Mouse (Mus musculus): ENCODE results near the gene Ino80e. TPM values are rescaled to one million over a fixed set of nuclear protein-coding genes. Genes with fewer than 3 reads are reported as not detected.

Gene Ino80e
- total RNA-seq, 2 experiments from 2014 or later, result 52.5 to 53.2 TPM

DNA sequence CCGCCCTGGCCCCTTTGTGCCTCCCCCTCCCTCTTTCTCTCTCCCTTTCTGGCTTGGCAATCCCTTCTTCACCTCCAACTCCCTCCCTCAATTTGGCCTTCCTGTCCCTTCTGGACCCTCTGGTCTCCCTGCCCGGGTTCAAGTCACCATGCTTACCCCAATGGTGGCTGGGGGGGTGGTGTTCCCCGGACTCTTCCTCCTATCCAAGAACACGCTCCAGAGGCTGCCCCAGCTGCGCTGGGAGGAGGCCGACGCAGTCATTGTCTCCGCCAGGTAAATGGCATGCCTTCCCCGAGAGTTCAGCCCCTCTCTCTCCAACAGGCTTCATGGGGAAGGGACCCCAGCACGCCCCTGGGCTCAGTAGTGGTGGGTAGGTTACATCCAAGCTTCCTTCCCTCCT is 38.2 kb downstream of the Ino80e start:
- Histone ChIP-seq H3K4me3 (peak overlapping the region; percentile 60), H3K27ac (peak overlapping the region; percentile 96)
- intact Hi-C loops (cut with DNase I), result loop anchor here (2.0 to 10.0 kb wide), 3 partner anchors 131 to 287 kb away; partner anchors contain the start of genes Gm42742, Prrt2 and Sez6l2
- no peak for DNase-seq (ENCODE audit: extremely low spot score in 1 of 2, low spot score in 2 of 2)
- no peak for TF ChIP-seq CTCF (IDR thresholded peaks at IDR 0.05)

DNA sequence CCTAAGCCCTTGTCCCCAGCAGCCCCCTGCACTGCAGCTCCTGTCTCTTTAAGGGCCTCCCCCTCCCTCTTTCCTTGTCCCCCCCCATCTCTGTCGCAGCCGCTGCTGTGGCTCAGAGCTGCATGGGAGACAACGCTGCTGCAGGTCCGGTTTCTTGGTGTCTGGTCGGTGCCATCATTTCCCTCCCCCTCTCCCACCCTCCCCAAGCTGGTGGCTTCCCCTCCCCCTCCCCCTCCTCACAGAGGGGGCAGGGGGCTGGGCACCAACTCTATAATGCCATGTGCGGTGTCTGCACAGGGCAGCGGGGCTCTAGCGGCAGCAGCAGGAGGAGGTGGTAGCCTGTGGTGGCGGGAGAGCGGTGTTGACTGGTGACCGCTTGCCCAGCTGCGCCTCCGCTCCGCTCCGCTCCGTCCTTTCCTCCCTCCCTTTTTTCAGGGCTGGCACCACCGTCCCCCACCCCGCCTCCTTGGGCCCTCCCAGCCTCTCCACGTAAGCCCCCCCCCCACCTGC is 38.9 kb downstream of the Ino80e start:
- intact Hi-C loops (cut with DNase I), result loop anchor here (2.0 to 10.0 kb wide), 3 partner anchors 132 to 288 kb away; partner anchors contain the start of genes Gm42742, Prrt2 and Sez6l2
- TF ChIP-seq CTCF (IDR thresholded peaks at IDR 0.05), result no peak
- H3K4me3 ChIP-seq, result peak overlapping the region; percentile 60
- H3K27ac ChIP-seq, result peak overlapping the region; percentile 96
- DNase-seq (ENCODE audit: extremely low spot score in 1 of 2, low spot score in 2 of 2), result peak in 1 of 2 experiments; percentile 37

DNA sequence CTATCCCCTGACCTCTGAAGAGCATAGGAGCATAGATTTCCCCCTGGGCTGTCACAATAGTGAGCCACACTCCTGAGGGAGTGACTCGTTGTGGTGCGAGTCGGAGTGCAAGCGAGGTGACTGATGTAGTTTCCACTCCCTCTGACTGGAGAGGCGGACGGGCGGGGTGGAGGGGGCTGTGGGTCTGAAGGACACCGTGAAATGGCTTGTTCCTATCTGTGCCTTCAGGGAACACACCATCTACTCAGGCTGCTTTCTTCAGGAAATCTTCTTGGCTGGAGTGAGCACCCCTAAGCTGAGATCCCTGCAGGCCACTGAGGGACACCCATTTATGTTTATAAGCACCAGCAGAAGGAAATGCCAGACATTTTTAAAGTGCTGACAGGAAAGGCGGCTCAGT is 39.4 kb downstream of the Ino80e start:
- peak overlapping the region; percentile 60 for H3K4me3 ChIP-seq
- peak in 1 of 2 experiments; percentile 29 for DNase-seq (ENCODE audit: extremely low spot score in 1 of 2, low spot score in 2 of 2)
- TF ChIP-seq CTCF (IDR thresholded peaks at IDR 0.05), result no peak
- peak overlapping the region; percentile 96 for H3K27ac ChIP-seq
- intact Hi-C loops (cut with DNase I), result loop anchor here (2.0 to 10.0 kb wide), 3 partner anchors 132 to 288 kb away; partner anchors contain the start of genes Gm42742, Prrt2 and Sez6l2

DNA sequence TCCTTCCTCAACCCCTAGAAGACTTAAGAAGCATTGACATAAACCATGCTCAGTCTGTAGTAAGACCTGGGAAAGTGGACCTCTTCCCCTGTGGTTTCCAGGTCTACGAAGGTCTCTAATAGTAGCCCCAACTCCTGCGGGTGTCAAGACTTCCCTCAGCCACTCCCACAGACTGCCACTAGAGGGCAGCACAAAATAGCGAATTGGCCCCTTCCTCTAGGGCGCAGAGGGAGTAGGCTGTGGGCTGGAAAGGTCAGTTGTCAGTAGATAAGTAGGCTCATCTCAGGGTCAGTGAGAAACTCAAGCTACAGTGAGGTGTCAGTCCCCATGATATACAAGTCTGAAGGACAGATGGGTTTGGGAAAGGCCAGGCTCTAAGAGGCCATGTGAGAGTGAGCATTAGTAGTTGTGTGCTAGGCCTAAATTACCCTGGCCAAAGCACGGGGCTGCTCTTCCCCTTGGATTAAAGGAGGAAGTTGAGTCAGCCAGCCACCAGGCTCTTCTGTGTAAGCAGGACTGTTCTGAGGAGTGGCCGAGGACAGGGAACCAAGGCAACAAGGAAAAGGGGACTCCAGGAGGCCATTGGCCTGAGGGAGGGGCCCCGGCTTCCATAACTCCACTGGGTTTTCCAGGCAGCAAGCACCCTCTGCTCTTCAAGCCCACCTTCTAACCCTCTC is 40.2 kb downstream of the Ino80e start:
- peak; percentile 76 to 83 for DNase-seq (ENCODE audit: extremely low spot score in 1 of 2, low spot score in 2 of 2)
- Histone ChIP-seq H3K27ac (peak overlapping the region; percentile 96), H3K4me3 (peak overlapping the region; percentile 60)
- TF ChIP-seq CTCF (IDR thresholded peaks at IDR 0.05), result peak; percentile 98
- intact Hi-C loops (cut with DNase I), result loop anchor here (2.0 to 10.0 kb wide), 3 partner anchors 133 to 289 kb away; partner anchors contain the start of genes Gm42742, Prrt2 and Sez6l2

DNA sequence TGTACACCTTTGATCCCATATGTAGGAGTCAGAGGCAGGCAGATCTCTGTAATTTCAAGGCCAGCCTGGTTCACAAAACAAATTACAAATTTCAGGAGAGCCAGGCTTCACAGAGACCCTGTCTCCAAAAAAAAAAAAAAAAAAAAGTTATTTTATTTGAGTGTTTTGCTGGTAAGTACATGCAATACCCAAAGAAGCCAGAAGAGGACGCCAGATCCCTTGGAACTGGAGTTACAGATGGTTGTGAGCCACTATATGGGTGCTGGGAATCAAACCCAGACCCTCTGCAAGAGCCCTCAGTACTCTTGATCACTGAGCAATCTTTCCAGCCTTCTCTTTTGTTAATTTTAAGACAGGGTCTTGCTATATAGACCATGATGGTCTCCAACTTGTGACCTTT is 43.4 kb downstream of the Ino80e start:
- Histone ChIP-seq H3K4me3 (no peak overlapping the region), H3K27ac (no peak overlapping the region)
- no peak for DNase-seq (ENCODE audit: extremely low spot score in 1 of 2, low spot score in 2 of 2)
- intact Hi-C loops (cut with DNase I), result no loop called here
- peak; percentile 23 for TF ChIP-seq CTCF (IDR thresholded peaks at IDR 0.05)

DNA sequence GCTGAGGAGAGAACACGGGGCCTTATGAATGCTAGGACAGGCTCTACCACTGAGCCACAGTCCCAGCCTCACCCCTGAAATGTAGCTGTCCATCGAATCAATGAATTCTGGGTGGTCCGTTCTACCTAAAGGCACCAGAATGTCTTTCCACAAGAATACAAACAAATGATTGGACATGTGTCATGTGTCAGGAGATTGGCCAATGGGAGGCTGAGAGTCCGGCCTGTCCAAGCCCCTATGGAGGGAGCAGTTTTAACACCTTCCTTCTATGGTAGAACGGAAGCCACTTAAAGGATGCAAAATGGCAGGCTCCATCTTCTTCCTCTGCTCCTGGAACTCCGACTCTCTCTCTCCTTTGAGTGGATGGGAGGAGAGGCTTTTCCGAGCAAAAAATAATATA is 44.6 kb downstream of the Ino80e start:
- intact Hi-C loops (cut with DNase I), result no loop called here
- DNase-seq (ENCODE audit: extremely low spot score in 1 of 2, low spot score in 2 of 2), result no peak
- TF ChIP-seq CTCF (IDR thresholded peaks at IDR 0.05), result no peak
- H3K27ac ChIP-seq, result no peak overlapping the region
- no peak overlapping the region for H3K4me3 ChIP-seq

DNA sequence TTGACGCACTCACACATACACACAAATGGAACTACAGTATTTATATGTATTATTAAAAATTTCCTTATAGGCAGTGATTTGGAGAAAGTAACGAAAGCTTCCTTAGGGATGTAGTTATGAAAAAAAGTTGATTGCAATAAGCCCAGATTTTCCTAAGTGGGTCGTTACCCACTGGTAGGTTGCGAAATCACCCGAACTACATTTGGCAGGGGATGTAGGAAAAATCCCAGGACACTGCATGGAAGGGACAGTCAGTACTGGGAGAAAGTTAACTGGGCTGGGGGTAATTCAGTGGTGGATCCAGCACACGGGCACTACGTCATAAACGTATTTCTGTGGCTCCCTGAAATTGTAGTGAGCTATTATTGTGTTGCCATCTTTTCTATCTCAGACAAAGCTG is 45.7 kb downstream of the Ino80e start:
- intact Hi-C loops (cut with DNase I), result no loop called here
- no peak for DNase-seq (ENCODE audit: extremely low spot score in 1 of 2, low spot score in 2 of 2)
- Histone ChIP-seq H3K4me3 (no peak overlapping the region), H3K27ac (no peak overlapping the region)
- TF ChIP-seq CTCF (IDR thresholded peaks at IDR 0.05), result no peak

DNA sequence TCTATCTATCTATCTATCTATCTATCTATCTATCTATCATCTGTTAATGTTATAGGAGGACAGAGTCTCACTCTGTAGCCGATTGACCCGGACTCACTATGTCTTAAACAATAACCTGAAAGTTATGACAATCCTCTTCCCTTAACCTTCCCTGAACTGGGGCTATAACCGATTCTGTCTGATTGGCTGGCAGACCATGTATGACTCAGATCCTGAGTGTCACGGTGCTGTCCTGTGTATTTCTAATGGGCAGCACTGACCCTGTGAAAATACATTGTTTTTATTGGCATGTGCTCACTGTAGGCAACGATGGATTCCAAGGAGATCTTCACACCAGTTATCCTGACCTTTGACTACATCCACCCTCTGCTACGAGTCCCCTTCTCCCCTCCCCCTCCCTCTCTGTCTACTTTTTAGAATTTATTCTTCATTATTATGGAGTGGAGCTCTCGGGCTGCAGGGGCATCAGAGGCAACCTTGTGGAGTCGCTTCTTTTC is 46.4 kb downstream of the Ino80e start:
- intact Hi-C loops (cut with DNase I), result no loop called here

DNA sequence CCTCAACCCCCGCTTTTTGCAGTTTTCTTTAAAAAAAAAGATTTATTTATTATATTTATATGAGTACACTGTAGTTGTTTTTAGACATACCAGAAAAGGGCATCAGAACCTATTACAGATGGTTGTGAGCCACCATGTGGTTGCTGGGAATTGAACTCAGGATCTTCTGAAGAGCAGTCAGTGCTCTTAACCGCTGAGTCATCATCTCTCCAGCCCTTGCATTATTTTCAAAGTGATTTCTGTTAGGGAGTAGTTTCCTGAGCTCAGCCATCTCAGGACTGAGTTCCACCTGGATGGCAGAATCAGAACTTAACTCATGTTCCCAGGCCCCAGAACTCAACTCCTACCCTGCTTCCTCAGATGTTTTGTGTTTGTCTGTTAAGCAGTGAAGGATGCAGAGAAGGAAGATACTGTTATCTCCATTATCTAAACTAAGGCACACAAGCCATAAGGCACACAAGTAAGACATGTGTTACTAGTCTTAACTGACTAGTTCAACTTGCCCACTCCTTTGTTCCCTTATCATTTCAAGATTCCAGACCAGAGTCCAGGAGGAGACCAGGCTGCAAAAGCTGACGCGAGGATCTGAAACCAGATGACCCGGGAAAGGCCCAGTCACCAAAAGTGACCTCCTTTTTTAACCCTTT is 52.3 kb downstream of the Ino80e start:
- no peak for DNase-seq (ENCODE audit: extremely low spot score in 1 of 2, low spot score in 2 of 2)
- no peak for TF ChIP-seq CTCF (IDR thresholded peaks at IDR 0.05)
- H3K4me3 ChIP-seq, result no peak overlapping the region; the same call in 1 of the 2 replicates
- no peak overlapping the region; the same call in 1 of the 2 replicates for H3K27ac ChIP-seq
- intact Hi-C loops (cut with DNase I), result no loop called here

More for the DNA sequence above, 46.4 kb downstream of the Ino80e start:
- no peak overlapping the region for H3K4me3 ChIP-seq
- TF ChIP-seq CTCF (IDR thresholded peaks at IDR 0.05), result no peak
- no peak overlapping the region for H3K27ac ChIP-seq
- no peak for DNase-seq (ENCODE audit: extremely low spot score in 1 of 2, low spot score in 2 of 2)

DNA sequence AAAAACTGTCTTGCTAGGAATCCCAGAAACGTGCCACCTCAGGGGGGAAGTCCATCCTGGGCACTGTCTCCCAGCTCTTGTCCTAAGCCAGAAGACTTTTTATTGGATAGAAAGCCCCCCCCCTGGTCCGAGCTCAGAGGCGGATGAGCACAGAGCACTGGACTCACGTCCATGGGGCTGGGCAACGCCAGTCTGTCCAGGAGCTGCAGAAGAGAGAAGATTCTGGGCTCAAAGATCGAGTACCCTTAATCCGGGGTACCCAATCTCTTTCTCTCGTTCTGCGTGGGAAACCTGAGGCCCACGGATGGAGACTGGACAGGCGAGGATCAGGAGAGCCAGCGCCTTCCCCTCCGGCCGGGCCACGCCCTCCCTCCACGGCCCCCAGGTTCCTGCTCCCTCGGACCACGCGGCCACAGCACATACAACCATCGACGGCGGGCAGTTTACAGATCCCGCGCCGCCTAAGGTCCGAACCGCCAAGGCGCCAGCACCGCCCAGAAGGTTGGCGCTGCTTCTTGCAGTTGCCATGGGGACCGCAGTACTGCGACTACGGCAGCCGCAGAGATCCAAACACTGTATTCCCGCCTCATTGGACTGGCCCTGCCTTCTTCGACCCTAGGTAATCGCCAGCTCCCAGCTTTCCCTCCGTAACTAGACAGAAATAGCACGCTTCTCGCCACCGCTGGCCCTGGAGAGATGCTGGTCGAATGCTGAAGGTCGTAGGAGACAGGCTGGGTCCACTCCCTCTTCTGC is 53.3 kb downstream of the Ino80e start:
- peak overlapping the region; percentile 56 for H3K27ac ChIP-seq
- intact Hi-C loops (cut with DNase I), result no loop called here
- H3K4me3 ChIP-seq, result peak overlapping the region; percentile 57
- no peak; the same call in 1 of the 2 replicates for TF ChIP-seq CTCF (IDR thresholded peaks at IDR 0.05)
- DNase-seq (ENCODE audit: extremely low spot score in 1 of 2, low spot score in 2 of 2), result peak; percentile 90 to 92

DNA sequence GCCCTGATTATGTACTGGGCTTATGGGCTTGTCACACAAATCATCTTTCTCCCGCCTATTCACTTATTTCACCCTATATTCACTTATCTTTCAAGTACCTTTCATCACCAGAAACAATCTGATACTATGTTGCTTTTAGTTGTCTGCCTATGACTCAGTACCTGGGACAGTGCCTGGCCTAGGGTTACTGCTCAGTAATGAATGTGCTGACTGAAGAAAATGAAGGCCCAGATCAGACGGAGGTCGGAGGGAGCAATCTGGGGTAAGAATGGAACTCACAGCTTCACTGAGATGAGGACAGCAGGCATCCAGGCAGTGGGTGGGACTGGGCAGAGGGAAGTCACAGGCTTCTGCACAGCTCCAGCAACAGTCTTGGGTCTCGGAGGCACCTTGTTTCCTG is 54.8 kb downstream of the Ino80e start:
- no peak for DNase-seq (ENCODE audit: extremely low spot score in 1 of 2, low spot score in 2 of 2)
- TF ChIP-seq CTCF (IDR thresholded peaks at IDR 0.05), result no peak
- intact Hi-C loops (cut with DNase I), result no loop called here
- H3K4me3 ChIP-seq, result no peak overlapping the region
- H3K27ac ChIP-seq, result no peak overlapping the region
